Mouse (Mus musculus): ENCODE measurements around the gene Loxl3. TPM values are rescaled to one million over a fixed set of nuclear protein-coding genes. Genes with fewer than 3 reads are reported as not detected.

The Loxl3 gene
- polyA plus RNA-seq (2016; fragmentation: Nextera tagmentation; extraction: Ambion mirVana), result 7.9 and 9.3 TPM in 2 replicates

DNA sequence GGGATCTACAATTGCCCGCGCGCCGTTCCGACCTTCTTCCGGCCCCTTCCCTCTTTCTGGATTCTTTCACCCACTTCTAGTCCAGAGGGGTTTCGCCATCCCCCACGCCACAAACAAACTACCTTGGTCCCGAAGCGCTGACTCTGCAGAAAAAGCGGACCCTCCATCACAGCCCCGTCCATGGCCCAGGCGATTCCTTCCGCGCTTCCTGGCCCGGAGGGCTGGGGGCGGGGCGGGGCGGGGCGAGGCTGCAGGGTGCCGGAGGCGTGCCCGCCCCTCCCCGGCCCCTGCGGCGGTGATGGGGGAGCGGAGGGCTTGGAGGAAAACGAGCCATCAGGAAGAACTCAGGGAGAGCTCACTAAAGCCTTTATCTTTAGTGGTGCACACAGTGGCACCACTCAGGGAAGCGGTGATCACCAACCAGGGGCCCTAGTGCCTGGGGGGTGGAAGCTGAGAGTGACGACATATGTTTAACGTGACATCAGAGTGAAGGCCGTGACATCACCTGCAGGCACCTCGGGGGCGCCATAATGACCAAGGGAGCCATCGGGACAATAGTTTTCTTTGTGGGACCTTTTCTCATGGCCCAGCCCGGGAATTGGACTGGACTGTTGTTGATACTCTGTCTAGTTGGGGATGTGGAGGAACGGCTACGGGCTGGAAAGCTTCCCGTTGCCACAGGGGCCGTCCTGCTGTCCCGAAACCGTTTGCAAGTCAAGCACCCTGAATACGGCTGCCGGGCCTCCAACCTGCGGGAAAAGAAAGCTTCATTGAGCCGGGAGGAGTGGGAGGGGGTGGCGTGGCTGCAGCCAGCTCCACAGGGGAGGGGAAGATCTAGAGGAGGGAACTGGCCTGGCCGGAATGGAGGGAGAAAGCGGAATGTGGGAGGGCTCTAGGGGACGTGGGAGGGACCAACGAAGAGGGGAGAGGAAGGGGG, at the start of gene Loxl3, which contains the start of gene Dok1:
Gene Loxl3, plus strand, starts transcription at position 925 of the 937 bp plus-strand sequence.
Gene Dok1, minus strand, starts transcription at position 223 of the 937 bp plus-strand sequence.
- H3K9me3 ChIP-seq (replicated peaks), result no peaks in the 10 kb centered on the region
- H3K27ac ChIP-seq (replicated peaks), result peak within 1 kb of the TSS; percentile 84
- H3K4me1 ChIP-seq, result peaks cover 56% of the 10 kb centered on the region
- WGBS, result under 1% methylated on average over 51 of the region's 51 CpGs
- peaks cover 92% of the 10 kb centered on the region for H3K27me3 ChIP-seq (ENCODE audit: low read depth, poor library complexity, severe bottlenecking)
- peak; percentile 79 for DNase-seq (ENCODE audit: low spot score)
- peak within 1 kb of the TSS; percentile 60 for H3K4me3 ChIP-seq
- 0 out of 2 replicates have a peak, but pooled peaks cover 5% of the 10 kb centered on the region for H3K36me3 ChIP-seq

DNA sequence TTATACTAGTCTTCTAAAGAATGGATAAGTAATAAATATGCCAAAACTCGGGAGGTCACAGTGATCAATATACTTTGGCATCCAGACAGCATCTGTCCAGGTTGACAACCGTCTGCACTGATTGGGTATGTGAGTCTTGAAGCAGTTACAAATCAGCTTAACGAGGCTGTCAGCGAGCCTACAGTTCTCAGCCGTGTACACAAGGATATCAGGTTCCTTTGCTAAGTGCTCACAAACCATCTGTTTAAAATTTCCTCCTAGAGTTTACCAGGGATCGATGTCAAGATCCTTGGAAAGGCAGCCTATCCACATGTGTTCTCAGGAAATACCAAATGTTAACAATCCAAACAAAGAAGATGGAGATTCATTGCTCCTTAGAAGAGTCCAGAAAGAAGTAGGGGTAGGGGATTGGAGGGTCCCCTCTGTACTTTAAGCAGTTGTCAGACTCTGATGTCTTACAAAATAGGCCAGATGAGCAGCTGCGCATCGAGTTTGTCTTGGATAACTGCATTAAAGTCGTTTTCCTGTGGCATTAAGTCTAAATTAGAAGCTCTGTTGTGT, 46.5 kb upstream of the Loxl3 start:
- 61% methylated on average over 9 of the region's 9 CpGs for WGBS
- no peaks in the 10 kb centered on the region for H3K36me3 ChIP-seq
- no peak overlapping the region for H3K4me3 ChIP-seq
- no peak for DNase-seq (ENCODE audit: low spot score)
- no peaks in the 10 kb centered on the region for H3K9me3 ChIP-seq (replicated peaks)
- no peak overlapping the region for H3K27ac ChIP-seq (replicated peaks)
- no peaks in the 10 kb centered on the region for H3K27me3 ChIP-seq (ENCODE audit: low read depth, poor library complexity, severe bottlenecking)
- H3K4me1 ChIP-seq, result no peaks in the 10 kb centered on the region

DNA sequence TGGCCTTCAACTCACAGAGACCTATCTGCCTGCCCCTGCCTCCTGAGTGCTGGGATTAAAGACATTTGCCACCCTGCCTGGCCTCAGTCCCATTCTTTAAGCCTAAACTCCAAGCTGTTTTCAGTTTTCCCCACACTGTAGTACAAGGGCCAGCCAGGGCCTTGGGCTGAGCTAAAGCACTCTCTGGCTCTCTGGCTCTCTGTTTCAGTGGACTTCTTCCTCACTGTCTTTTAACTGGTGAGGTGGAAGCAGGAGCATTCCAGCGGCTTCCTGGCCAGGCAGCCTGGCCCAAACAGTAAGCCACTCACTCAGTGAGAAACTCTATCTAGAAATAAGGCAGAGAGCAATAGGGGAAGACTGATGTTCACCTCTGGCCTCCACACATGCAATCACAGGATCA, 40.3 kb upstream of the Loxl3 start:
- WGBS, result 39% methylated on average over 1 of the region's 1 CpGs
- H3K27me3 ChIP-seq (ENCODE audit: low read depth, poor library complexity, severe bottlenecking), result peaks cover 11% of the 10 kb centered on the region; the same call in 1 of the 2 replicates
- no peak overlapping the region for H3K27ac ChIP-seq (replicated peaks)
- no peak overlapping the region for H3K4me3 ChIP-seq
- no peak for DNase-seq (ENCODE audit: low spot score)
- H3K4me1 ChIP-seq, result peaks cover 14% of the 10 kb centered on the region
- no peaks in the 10 kb centered on the region for H3K36me3 ChIP-seq
- H3K9me3 ChIP-seq (replicated peaks), result no peaks in the 10 kb centered on the region

DNA sequence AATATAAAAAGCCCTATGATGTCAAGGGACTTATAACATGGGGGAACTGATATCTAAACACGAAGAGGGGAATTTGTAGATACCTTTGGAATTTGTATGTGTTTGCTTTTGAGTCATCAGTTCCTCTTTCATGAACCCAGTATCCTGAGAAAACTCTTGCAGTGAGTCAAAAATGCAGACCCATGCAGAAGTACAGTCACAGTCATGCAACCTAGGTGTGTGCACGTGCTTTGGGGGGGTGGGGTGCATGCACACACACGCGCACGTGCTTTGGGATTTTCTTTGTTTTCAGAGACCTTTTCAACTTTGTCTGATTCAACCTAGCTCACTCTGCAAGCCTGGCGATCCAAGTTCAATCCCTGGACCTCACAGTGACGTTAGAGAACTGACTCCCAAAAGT, 39.6 kb upstream of the Loxl3 start:
- 82% methylated on average over 7 of the region's 7 CpGs for WGBS

DNA sequence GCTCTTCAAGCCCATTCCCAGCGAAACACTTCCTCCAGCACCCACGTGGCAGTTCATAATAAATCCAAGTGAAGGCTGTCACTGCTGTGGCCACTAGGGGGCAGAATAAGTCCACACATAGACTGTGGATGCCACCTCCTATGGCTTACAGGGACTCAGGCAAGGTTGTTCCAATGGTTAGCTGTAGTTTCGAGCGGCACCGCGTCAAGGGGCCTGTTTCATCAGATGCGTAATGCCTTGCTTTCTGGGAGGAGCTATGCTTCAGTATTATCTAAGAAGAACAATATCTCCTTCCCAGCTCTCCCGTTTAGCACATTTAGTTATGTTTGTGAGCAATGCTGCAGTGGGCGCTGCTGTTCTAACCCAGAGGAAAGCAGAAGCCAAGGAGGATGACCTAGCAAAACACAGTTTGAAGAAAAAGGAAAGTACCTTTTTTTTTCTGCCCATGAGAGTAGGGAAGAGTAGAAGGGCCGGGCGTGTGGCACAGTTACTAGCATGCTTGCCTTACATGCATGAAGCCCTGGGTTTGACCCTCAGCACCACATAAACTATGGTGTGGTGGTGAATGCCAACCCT, 37.1 kb upstream of the Loxl3 start:
- H3K36me3 ChIP-seq, result no peaks in the 10 kb centered on the region
- DNase-seq (ENCODE audit: low spot score), result peak; percentile 91
- peaks cover 21% of the 10 kb centered on the region for H3K27me3 ChIP-seq (ENCODE audit: low read depth, poor library complexity, severe bottlenecking)
- H3K4me1 ChIP-seq, result peaks cover 14% of the 10 kb centered on the region
- H3K9me3 ChIP-seq (replicated peaks), result no peaks in the 10 kb centered on the region
- peak overlapping the region; percentile 26; the same call in 1 of the 2 replicates for H3K4me3 ChIP-seq
- 16% methylated on average over 11 of the region's 11 CpGs for WGBS
- H3K27ac ChIP-seq (replicated peaks), result no peak overlapping the region; the same call in 1 of the 2 replicates

More for the DNA sequence above, 39.6 kb upstream of the Loxl3 start:
- no peak for DNase-seq (ENCODE audit: low spot score)
- Histone ChIP-seq H3K4me1 (peaks cover 14% of the 10 kb centered on the region), H3K36me3 (no peaks in the 10 kb centered on the region), H3K9me3 (replicated peaks) (no peaks in the 10 kb centered on the region), H3K27me3 (ENCODE audit: low read depth, poor library complexity, severe bottlenecking) (peaks cover 11% of the 10 kb centered on the region; the same call in 1 of the 2 replicates), H3K27ac (replicated peaks) (no peak overlapping the region), H3K4me3 (no peak overlapping the region)

DNA sequence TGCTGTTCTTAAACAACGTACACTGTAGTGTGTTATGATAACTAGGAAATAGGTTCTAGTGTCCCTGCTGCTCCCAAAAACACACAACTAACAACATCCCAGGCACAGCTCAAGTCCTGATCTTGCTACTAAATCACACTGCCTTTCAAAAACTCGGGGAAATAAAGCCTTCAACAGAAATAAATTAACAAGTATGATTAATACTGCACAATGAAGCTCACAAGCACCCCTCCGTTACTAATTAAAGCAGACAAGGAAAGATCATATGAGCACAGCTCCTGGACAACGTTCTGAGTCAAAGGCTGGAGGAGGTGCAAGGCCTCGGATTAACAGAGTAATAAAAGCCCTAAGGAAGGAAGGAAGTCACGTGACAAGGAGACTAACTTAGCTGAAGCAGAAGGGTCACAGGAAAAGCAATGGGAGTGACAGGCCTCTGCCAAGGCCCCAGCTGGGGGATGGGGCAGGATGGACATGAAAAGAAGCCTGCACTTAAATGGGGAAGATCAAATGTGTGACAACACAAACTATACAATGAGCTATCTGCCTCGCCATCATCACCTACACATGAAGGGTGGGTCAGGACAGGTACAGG, 36.4 kb upstream of the Loxl3 start:
- Histone ChIP-seq H3K27ac (replicated peaks) (no peak overlapping the region), H3K36me3 (no peaks in the 10 kb centered on the region), H3K9me3 (replicated peaks) (no peaks in the 10 kb centered on the region), H3K4me1 (peaks cover 14% of the 10 kb centered on the region), H3K27me3 (ENCODE audit: low read depth, poor library complexity, severe bottlenecking) (peaks cover 21% of the 10 kb centered on the region), H3K4me3 (no peak overlapping the region)
- DNase-seq (ENCODE audit: low spot score), result no peak
- WGBS, result 59% methylated on average over 7 of the region's 7 CpGs

DNA sequence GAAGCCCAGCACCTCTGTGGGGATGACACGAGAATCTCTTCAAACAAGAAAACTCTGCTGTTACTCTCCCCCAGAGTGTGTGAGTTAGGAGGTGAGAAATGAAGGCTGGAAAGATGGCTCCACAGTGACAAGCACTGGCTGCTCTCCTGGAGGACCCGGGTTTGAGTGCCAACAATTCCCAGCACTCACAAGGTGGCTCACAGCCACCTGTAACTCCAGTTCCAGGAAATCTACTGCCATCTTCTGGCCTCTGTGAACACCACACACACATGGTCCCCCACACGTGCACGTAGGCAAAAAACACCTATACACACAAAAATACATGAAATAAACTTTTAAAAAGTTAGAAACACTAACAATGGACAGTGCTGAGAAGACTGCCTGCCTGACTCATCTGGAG, 35.6 kb upstream of the Loxl3 start:
- H3K4me3 ChIP-seq, result no peak overlapping the region
- no peaks in the 10 kb centered on the region for H3K36me3 ChIP-seq
- no peaks in the 10 kb centered on the region for H3K9me3 ChIP-seq (replicated peaks)
- H3K27ac ChIP-seq (replicated peaks), result no peak overlapping the region
- WGBS, result 72% methylated on average over 4 of the region's 4 CpGs
- no peak for DNase-seq (ENCODE audit: low spot score)
- peaks cover 14% of the 10 kb centered on the region for H3K4me1 ChIP-seq
- H3K27me3 ChIP-seq (ENCODE audit: low read depth, poor library complexity, severe bottlenecking), result peaks cover 21% of the 10 kb centered on the region

DNA sequence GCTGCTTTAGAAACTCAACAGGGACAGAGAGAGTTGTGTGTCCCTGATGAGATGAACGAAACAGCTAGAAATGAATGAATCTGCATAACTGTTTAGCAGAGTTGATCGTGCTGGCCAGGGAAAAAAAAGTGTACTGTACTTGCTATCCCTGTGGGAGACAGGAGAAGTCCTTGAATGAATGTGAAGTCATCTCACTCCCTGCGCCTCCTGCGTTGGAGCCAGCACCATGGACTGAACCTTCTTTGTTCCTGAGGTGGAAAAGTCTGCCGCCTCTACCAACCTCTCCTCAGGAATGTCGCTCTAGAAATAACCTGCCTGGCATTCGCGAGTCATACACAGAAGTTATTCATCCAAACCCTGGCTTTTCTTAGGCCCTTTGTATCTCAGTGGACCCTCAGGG, 34.0 kb upstream of the Loxl3 start:
- Histone ChIP-seq H3K27ac (replicated peaks) (no peak overlapping the region), H3K4me1 (peaks cover 17% of the 10 kb centered on the region), H3K9me3 (replicated peaks) (no peaks in the 10 kb centered on the region), H3K36me3 (no peaks in the 10 kb centered on the region), H3K27me3 (ENCODE audit: low read depth, poor library complexity, severe bottlenecking) (peaks cover 21% of the 10 kb centered on the region), H3K4me3 (no peak overlapping the region)
- no peak for DNase-seq (ENCODE audit: low spot score)
- 73% methylated on average over 8 of the region's 8 CpGs for WGBS

DNA sequence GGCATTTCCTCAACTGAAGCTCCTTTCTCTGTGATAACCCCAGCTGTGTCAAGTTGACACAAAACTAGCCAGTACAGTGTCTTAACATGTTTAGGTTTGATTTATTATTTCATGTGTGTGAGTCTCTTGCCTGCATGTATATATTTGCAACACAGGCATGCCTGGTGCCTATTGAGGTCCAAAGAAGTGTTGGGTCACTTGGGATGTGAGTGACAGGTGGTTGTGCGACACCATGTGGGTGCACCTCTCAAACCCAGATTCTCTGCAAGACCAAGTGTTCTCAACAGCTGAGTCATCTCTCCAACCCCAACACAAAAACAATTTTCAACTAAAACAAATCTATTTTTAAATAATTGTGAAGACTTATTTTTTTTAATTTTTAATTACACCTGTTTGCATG, 30.9 kb upstream of the Loxl3 start:
- Histone ChIP-seq H3K36me3 (no peaks in the 10 kb centered on the region), H3K9me3 (replicated peaks) (no peaks in the 10 kb centered on the region), H3K27ac (replicated peaks) (no peak overlapping the region), H3K4me1 (peaks cover 6% of the 10 kb centered on the region), H3K4me3 (no peak overlapping the region), H3K27me3 (ENCODE audit: low read depth, poor library complexity, severe bottlenecking) (peaks cover 10% of the 10 kb centered on the region; the same call in 1 of the 2 replicates)
- no peak for DNase-seq (ENCODE audit: low spot score)
- WGBS, result 91% methylated on average over 1 of the region's 1 CpGs

DNA sequence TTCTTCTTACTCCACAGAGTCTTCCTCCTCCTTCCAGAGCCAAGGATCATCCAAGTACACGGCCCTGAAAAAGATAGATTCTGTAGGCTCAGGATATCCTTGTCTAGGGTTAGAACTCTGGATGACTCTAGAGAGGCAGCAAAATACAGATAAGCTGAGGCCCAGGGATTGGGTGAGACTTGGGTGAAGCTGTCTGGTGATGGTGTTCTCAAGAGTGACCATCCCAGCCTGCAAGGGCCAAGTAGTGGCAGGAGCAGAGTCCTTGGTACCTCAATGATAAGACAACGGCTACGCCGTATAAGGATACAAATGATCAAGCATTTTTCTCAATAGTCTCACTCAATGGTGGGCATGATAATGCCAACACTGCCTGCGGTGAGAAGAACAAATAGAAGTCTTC, 30.1 kb upstream of the Loxl3 start:
- Histone ChIP-seq H3K4me3 (no peak overlapping the region), H3K27ac (replicated peaks) (no peak overlapping the region), H3K36me3 (no peaks in the 10 kb centered on the region), H3K9me3 (replicated peaks) (no peaks in the 10 kb centered on the region), H3K27me3 (ENCODE audit: low read depth, poor library complexity, severe bottlenecking) (peaks cover 10% of the 10 kb centered on the region; the same call in 1 of the 2 replicates), H3K4me1 (peaks cover 6% of the 10 kb centered on the region)
- DNase-seq (ENCODE audit: low spot score), result no peak
- WGBS, result 91% methylated on average over 5 of the region's 5 CpGs

DNA sequence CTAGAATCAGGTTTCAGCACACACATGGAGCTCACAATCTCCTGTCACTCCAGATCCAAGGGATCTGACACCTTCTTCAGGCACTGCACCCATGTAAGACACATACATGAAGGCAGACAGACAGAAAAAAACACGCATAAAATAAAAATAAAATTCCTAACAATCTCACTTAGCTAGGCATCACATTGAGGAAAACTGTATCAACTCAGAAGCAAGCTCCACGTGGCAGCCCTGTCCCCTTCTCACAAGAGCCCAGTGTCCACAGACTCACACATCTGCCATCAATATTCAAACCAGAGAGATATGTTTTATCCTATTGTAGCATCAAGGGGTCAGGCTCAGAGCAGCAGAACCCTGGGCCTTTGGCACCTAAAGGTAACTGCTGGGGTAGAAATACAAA, 29.7 kb upstream of the Loxl3 start:
- Histone ChIP-seq H3K4me3 (no peak overlapping the region), H3K36me3 (no peaks in the 10 kb centered on the region), H3K27me3 (ENCODE audit: low read depth, poor library complexity, severe bottlenecking) (peaks cover 10% of the 10 kb centered on the region; the same call in 1 of the 2 replicates), H3K4me1 (peaks cover 6% of the 10 kb centered on the region), H3K9me3 (replicated peaks) (no peaks in the 10 kb centered on the region), H3K27ac (replicated peaks) (0 out of 2 replicates have a peak overlapping the region, but pooled peaks have one; percentile 23)
- WGBS, result 76% methylated on average over 2 of the region's 2 CpGs
- DNase-seq (ENCODE audit: low spot score), result no peak

DNA sequence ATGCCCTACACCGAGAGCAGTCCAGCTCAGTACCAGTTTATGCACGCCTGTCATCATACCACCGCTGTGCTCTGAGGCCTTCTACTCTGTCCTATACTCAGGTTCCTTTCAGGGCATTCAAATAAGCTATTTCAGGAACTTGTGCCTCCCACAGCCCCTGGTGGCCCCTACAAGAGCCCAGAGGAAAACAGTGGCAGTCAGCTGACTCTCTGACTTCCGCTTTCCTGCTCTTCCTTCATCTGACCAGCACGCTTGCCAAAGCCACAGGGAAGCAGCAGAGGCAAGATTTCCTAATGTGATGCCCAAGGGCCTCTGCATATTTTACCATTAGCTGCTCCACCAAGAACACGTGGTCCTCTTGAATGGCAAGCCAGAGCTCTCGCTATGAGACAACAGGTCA, 29.1 kb upstream of the Loxl3 start:
- peaks cover 5% of the 10 kb centered on the region; the same call in 1 of the 2 replicates for H3K27me3 ChIP-seq (ENCODE audit: low read depth, poor library complexity, severe bottlenecking)
- 70% methylated on average over 7 of the region's 7 CpGs for WGBS
- no peak overlapping the region for H3K27ac ChIP-seq (replicated peaks)
- H3K4me3 ChIP-seq, result no peak overlapping the region
- no peaks in the 10 kb centered on the region for H3K9me3 ChIP-seq (replicated peaks)
- peaks cover 6% of the 10 kb centered on the region for H3K4me1 ChIP-seq
- no peak for DNase-seq (ENCODE audit: low spot score)
- H3K36me3 ChIP-seq, result no peaks in the 10 kb centered on the region

Measured in midbrain, embryonic 10.5 days (tissue).